Mouse (Mus musculus): ENCODE measurements at regions not wholly inside any gene's neighbourhood (a gene's known extent, or its start where the extent isn't known, plus 50 kb on each side); places are given as distances from the start of the nearest gene placed in this dataset.

- no peak for DNase-seq
Observed at GRCm38 (mm10) chr1:157957506-157957905, 398.6 kb downstream of the Brinp2 start.

- DNase-seq = no peak
Observed at GRCm38 (mm10) chr1:157964461-157964860, 391.7 kb downstream of the Brinp2 start.

GRCm38 (mm10) chr1:157969635-157970111, 386.5 kb downstream of the Brinp2 start:
- DNase-seq = no peak

- DNase-seq = no peak
Observed at GRCm38 (mm10) chr1:157973373-157974232, 382.5 kb downstream of the Brinp2 start.

DNA sequence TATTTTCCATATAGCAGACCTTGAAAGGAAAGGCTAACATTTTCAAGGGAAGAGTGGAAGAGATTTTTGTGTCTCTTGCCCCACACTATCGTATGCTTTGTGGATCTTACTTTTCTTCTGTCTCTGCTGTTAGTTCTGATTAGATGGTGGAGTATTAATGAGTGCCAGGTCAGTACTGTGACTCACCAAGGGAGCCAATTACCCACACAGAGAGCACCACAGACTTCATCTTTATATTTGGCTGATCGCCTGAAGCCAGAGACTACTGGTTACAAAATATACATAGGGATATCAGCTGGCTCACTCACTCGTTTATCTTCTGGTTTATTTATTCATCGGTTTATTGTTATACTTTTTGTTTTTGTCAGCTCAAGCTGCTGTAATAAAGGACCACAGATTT, 381.5 kb downstream of the Brinp2 start:
- DNase-seq = no peak

GRCm38 (mm10) chr1:158019161-158019560, 337.0 kb downstream of the Brinp2 start:
- no peak for DNase-seq

- DNase-seq = no peak
Observed at GRCm38 (mm10) chr1:158039756-158040155, 316.4 kb downstream of the Brinp2 start.

- no peak for DNase-seq
Observed at GRCm38 (mm10) chr1:158040334-158040733, 315.8 kb downstream of the Brinp2 start.

DNA sequence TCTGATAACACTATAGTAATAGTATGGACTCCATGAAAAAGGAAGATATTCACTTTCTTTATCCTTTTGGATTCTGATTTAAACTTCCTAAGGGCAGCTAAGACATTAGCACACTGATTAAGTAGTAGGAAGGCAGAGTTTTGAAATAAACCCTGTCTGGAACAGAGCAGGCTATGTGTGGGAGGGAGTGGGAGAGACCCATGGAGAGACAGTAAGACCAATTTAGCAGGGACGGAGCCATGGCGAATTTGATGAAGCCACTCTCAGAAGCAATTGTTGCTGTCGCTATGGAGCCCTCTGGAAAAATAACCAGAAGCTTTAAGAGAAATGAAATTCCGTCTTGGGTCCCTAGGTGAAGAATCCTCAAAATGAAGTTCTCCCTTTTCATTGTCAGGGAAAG, 303.5 kb downstream of the Brinp2 start:
- no peak for DNase-seq

- DNase-seq = no peak
Observed at GRCm38 (mm10) chr1:158054961-158055360, 301.2 kb downstream of the Brinp2 start.

GRCm38 (mm10) chr1:158056994-158057630, 299.0 kb downstream of the Brinp2 start:
- DNase-seq = no peak

GRCm38 (mm10) chr1:158057789-158058188, 298.3 kb downstream of the Brinp2 start:
- no peak for DNase-seq

- DNase-seq = no peak
Observed at GRCm38 (mm10) chr1:158061995-158062394, 294.1 kb downstream of the Brinp2 start.

GRCm38 (mm10) chr1:158082181-158082580, 273.9 kb downstream of the Brinp2 start:
- DNase-seq = no peak

- DNase-seq = no peak
Observed at GRCm38 (mm10) chr1:158085856-158086255, 270.3 kb downstream of the Brinp2 start.

GRCm38 (mm10) chr1:158097500-158097899, 258.6 kb downstream of the Brinp2 start:
- no peak for DNase-seq

- DNase-seq = no peak
Observed at GRCm38 (mm10) chr1:158119708-158120107, 236.4 kb downstream of the Brinp2 start.

DNA sequence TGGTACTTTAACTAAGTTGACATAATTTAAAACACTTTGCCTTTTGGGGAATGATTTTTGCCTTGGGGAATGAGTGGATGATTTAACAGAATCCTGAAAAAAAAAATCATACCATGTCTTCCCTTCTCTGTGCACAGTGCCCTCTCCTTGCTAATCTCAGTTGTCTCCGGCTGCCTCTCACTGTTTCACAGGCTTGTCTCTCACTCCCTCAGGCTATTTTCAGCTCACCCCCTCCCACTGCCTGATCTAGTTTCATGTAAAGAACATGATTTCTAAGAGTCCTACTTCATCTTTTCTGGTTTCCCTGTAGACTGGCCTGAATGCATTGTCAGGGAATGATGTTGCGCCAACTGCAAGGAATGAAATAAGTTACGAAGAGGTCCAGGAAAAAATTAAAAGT, 231.2 kb downstream of the Brinp2 start:
- no peak for DNase-seq

- DNase-seq = no peak
Observed at GRCm38 (mm10) chr1:158126272-158126671, 229.9 kb downstream of the Brinp2 start.

- DNase-seq = no peak
Observed at GRCm38 (mm10) chr1:158129243-158129770, 226.8 kb downstream of the Brinp2 start.

GRCm38 (mm10) chr1:158147525-158147924, 208.6 kb downstream of the Brinp2 start:
- DNase-seq = peak; percentile 9

DNA sequence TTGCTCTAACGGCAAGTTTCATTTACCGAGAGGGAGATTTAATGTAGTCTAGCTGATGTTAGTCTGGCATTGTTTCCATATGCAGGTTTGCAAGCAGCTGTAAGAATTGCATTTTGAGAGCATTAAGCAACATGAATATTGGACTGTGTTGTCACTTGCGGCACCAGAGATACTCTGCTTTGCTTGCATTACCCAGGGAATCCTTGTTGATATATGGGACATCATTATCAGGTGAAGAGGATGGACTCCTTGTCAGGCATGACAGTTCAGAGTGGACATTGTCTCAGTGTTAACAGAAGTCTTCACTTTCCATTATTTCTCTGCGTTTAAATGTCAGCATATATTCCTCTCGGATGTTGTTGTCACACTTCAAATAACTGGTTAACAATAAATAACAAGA, 208.1 kb downstream of the Brinp2 start:
- no peak for DNase-seq

DNA sequence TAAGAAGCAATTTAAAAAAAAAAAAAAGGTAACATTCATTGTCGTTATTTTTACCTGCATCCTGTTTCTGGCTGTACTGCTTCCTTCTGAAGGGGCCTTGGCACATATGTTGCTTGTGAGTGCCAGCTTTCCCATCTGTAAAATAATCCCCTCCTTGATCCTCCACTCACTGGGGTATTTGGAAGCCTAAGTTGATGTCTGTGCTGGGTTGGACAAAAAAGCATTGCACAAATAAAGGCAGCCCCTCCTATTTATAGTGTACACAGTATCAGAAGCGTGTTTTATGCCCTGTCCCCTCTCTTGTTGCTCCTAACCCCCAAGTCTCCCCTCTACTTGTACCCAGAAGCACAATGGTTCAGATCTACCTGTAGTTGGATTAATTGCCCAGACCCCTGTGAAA, 195.0 kb downstream of the Brinp2 start:
- no peak for DNase-seq
